Mouse (Mus musculus) heart, adult 11 months (tissue): Measurements from ENCODE around the gene Trp53i13.

Source experiments
- DNase-seq: peaks from one replicate; pipeline ENCODE4 v3.0.0; 2022

Gene Trp53i13

GRCm38 (mm10) chr11:77507426-77507825 lies 8.4 kb downstream of the Trp53i13 start:
- peak; percentile 90 for DNase-seq

DNA sequence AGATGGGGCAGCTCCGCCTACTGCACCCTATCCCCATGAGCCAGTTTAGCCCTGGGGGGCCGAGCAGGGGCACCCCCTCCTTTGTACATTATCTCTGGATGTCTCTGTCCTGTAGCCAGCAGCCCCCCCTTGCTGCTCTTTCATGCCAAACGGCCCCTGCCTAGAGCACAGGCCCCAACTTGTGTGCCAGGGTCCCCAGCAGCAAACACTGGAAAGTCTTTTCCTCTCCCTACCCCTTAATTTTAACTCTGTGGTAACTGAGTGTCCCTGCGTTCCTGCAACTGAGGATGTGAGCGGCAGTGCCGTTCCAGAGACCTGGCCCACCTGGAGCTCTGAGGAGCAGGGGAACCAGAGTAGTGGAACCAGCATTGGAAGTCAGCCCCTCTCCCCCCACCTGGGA lies 8.8 kb downstream of the Trp53i13 start:
- DNase-seq: peak; percentile 91

DNA sequence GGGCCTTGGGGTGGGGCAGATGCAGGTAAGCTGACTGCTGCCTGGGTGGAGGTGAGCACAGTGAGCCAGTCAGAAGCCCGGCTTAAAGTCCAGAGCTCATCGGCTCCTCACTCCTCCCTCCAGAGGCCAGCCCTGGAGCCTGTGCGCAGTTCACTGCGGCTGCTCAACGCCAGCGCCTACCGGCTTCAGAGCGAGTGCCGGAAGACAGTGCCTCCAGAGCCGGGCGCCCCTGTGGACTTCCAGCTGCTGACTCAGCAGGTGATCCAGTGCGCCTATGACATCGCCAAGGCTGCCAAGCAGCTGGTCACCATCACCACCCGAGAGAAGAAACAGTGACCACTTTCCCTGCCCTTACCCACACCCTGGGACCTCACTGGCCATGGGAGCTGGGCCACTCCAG lies 9.5 kb downstream of the Trp53i13 start:
- DNase-seq: peak; percentile 92

DNA sequence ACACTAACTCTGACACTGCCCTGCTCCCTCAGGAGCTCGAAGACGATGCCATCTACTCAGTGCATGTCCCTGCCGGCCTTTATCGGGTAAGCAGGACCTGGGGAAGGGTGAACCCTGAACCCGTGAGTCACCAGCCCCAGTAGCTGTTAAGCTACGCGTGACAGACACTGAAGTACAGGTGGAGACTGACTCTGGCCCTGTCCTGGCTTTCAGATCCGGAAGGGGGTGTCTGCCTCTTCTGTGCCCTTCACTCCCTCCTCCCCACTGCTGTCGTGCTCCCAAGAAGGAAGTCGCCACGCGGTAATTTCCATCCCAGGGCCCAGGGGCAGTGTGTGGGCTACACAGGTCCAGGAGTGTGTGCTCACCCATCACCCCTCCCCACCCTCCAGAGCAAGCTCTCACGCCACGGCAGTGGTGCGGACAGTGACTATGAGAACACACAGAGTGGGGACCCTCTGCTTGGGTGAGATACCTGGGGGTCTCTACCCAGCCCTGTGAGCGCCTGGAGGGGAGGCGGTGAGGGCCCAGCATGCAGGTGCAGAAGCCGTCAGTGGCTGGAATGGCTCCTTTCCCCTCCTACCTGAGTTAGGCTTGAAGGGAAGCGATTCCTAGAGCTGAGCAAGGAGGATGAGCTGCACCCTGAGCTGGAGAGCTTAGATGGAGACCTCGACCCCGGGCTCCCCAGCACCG lies 10.3 kb downstream of the Trp53i13 start:
- DNase-seq: peak; percentile 93

GRCm38 (mm10) chr11:77504377-77504776 lies 11.4 kb downstream of the Trp53i13 start:
- DNase-seq: peak; percentile 90

DNA sequence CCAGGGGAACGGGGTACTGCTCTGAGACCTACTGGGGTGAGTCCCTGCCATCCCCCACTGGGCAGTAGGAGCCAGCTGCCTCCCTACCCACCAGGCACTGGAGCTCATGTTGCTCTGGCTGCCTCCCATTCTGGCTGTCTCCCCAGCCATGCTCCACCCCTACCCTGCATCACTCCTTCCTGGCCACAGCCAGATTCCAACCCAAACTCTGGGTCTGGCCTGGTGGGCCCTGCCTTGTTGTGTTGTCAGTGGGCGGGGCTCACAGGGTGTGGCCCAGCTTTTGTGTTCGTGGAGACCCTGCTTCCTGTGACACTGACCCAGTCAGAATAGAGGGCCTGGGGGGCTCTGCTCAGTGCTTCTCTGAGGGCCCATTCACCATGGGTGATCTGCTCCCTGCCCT lies 12.3 kb downstream of the Trp53i13 start:
- peak; percentile 97 for DNase-seq

DNA sequence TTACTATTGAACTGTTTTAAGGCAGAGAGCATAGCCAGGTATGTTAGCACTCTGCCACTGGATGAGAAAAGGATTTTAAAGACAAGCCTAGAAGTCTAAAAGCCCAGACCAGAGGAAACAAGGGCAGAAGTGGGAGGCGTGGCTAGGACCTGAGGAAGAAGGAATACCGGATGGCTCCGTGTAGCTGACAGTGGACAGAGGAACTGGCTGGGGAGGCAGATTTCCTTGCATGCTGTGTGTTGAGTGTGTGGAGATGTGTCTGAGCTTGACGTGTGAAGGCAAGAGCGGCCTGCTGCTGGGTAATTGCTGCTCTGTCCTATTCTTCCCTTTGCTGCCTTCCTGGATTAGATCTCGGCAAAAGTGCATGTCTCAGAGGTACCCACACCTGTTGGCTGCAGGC lies 13.3 kb downstream of the Trp53i13 start:
- peak; percentile 91 for DNase-seq

DNA sequence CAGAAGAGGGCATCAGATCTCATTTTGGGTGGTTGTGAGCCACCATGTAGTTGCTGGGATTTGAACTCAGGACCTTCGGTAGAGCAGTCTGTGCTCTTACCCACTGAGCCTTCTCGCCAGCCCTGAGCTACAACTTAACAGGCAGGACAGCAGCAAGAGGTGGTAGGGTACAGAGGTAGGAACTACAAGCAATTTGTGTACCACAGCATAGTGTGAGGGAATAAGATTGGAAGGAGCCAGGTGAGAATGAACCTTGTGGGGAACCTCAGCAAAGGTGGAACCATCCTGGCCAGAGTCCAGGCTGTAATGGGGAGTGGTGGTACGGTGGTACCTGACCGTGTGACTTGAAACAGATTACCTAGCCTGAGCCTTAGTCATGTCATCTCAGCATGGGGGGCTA lies 13.8 kb downstream of the Trp53i13 start:
- DNase-seq: no peak

GRCm38 (mm10) chr11:77501392-77501791 lies 14.4 kb downstream of the Trp53i13 start:
- DNase-seq: peak; percentile 97

DNA sequence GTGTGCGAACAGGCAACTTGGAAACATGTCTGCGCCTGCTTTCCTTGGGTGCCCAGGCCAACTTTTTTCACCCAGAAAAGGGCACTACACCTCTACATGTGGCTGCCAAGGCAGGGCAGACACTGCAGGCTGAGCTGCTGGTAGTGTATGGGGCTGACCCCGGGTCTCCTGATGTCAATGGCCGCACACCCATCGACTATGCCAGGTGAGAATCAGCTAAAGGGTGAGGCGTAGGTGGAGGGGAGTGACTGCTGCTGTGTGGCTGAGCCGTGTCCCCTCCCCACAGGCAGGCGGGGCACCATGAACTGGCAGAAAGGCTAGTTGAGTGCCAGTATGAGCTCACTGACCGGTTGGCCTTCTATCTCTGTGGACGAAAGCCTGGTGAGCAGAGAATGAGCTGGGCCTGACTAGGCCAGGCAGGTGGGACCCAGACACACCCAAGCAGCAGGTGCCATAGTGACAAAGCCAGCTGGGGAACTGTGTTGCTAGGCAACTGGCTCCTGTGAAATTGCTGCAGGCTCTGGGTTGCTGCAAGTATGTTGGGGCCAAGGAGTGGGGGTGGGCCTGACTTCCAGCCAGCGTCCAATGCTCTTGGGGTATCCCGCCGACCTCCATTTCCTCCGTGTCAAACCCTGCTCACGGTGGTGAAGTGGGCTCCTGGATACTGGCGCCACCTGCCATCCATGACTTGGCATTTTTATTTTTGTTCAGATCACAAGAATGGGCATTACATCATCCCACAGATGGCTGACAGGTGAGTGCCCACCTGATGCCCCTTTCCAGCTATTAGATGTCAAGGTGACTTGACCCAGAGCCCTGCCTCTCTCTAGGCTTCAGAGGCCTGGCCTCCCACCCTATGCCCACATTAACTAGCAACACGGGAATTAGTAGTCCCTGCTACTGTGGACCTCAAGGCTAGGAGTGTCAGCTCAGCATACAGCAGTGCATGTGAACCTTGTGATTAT lies 15.1 kb downstream of the Trp53i13 start:
- DNase-seq: peak; percentile 92

GRCm38 (mm10) chr11:77499354-77499753 lies 16.4 kb downstream of the Trp53i13 start:
- DNase-seq: peak; percentile 92

DNA sequence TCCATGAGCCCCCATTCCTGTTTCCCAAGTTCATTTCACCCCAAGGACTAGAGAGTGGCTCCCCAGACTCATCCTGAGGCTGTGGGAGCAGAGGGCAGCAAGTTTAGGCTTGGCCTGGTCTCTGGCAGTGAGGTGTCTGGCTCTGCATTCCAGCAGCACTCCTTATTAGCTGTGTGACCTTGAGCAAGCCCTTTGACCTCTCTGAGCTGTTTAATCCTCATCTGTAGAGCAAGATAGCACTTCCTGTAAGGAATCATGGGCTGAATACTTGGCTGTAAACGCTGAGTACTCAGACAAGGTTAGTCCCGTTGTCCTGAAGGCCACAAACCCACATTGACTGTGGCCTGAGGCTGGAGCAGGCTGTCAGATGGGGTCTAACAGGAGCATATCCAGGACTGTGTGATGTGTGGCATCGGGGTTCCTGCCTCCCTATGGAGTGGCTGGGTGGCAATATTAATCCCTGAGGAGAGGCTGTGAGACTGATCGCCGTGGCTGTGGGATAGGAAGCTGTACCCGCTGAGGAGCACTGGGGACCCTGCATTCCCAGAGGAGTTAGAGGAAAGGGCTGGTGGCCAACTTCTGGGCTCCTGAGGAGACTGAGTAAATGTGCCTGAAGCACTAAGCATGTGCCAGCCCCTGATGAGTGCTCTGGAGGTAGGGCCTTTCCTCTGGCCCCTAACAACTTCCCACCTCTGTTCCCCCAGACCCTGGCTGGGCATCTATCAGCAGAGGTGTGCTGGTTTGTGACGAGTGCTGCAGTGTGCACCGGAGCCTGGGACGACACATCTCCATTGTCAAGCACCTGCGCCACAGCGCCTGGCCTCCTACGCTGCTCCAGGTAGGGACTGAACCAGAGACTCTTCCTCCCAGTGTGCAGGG lies 17.3 kb downstream of the Trp53i13 start:
- DNase-seq: peak; percentile 93

DNA sequence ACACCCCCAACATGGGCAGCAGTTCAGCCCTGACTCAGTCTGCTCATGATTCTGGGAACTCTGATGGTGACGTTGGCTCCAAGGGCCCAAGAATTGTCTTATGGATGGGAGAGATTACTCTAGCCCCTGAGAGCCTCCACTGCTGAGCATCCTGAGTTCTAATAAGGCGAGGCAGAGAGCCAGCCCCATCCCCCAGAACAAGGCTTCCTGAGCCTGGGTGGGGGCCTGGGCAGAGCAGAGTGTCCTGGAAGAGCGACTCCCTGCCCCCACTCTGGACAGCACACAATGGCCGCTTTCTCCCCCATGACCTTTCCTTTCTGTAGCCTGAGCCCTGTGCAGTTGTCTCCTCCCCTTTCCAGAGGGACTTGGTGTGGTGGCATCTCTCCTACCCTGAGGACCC lies 17.9 kb downstream of the Trp53i13 start:
- peak; percentile 98 for DNase-seq

DNA sequence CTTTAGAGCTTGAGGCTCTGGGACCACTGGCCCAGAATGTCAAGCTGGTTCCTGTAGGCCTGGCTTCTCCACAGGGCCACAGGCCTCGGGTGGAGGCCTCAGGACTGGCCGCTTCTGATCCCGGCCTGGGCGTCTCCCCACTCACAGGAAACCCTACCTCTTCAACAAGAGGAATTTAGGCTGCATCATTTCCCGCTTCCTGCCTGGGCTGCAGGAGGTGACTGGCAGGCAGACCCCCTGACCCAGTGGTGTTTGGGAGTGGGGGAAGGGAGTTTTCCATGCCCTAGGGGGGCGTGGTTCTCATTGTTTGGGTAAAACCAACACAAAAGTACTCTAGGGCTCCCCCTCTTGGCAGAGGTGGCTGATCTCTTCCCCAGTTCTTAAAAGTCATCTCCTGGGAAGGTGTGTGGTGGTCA lies 18.4 kb downstream of the Trp53i13 start:
- peak; percentile 99 for DNase-seq

- DNase-seq: peak; percentile 88
These were observed 20.3 kb downstream of the Trp53i13 start for GRCm38 (mm10) chr11:77495507-77495906.

DNA sequence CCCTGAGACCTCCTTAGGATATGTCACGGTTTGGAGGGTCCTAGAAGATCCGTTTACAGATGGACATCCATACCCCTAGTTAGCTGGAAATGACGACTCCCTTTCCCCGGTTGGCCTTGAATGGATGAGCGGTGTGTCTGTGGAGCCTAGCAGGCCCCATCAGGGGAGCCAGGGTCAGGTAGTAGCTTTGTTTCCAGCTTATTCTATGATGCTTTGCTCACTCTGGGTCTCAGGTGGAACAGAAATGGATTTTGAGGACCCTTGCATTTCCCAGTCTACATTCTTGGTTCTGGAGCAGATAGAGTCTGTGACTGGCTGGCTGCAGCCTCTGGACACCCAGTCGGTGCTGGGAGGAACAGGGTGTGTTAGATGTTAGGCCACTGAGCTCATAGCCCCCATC lies 21.0 kb downstream of the Trp53i13 start:
- peak; percentile 90 for DNase-seq

GRCm38 (mm10) chr11:77494344-77494676 lies 21.5 kb downstream of the Trp53i13 start:
- DNase-seq: no peak

- DNase-seq: peak; percentile 97
These were observed 22.1 kb downstream of the Trp53i13 start, which contains the start of gene Git1 for GRCm38 (mm10) chr11:77493512-77494343. Gene Git1 (plus strand): TSS chr11:77493562.

DNA sequence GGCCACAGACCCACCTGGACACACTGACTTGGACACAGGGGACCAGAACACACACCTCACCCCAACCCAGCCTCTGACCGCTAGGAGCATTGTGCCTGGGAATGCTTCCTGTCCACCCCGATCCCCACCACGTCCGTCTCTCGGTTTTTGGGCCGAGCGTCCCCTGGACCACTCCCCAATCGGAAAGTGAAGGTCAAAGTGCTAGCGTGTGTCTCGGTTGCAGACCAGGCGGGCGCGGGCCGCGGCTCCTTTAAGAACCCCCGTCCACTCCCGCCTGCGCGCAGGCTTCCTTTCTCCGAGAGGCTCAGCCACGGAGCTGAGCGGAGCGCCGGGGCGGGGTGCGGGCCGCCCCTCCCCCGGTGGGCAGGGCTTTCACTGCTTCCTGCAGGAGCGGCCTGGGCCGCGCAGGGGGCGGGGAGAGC lies 22.9 kb downstream of the Trp53i13 start:
- DNase-seq: peak; percentile 99

DNA sequence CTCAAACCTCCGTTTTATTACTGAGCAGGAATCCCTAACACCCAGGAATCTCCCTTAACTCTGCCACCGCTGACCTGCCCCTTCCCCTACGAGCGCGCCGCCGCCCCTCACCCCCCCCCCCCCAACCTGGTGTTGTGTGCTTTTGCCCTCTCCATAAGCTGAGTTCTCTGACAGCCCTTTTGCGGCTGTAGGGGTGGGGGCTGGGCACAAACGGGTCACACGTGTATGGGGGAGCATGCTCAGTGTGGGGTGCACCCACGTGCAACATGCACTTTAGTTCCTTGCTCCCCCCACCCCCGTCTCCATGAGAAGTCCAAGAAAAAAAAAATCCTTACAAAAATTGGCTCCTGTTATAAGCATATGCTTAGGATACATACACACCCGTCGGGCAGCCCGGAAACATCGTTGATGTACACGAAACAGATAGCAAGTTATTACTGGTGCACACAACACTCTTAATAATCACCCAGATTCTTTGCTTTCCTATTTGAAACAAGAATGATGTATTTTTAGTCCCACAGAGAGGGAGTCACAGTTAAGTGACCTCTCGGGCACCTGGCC lies 23.4 kb downstream of the Trp53i13 start:
- DNase-seq: peak; percentile 95

DNA sequence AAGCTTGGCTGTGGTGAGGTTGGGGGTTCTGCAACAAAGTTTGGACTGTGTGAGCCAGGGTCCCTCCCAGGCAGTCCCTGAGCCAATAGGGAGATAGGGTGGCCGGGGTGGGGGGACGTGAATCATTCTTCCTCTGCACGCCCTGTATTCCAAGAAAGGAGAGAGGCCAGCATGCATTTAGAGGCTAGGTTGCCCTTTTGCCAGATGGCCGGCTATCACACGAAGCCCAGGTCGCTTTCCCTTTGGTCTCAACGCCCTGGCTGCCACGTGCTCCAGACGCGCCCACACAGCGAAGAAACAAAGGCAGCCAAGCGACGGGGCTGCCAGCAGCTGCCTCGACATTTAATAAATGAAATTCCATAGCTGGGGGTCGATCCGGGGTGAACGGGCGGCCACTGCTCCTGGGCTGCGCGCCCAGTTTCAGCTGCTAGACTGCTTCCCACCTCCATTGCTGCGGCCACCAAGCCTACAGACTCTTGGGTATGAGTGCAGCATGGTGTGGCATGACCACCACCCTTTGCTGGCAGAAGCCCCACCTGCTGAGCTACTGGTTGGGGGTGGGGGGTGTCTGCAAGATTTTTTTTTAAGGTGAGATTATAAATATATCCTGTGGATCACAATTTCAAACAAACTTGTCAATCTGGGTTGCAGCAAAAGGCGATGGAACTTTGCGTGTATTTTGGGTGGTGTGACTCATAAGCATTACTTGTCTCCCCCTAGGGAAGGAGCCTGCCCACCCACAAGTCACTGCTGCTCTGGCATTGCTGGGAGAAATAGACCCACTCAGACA lies 24.1 kb downstream of the Trp53i13 start:
- DNase-seq: peak; percentile 98
